Mouse (Mus musculus) neural tube, embryonic 14.5 days (tissue): ENCODE results near the gene Ttc19. TPM values are rescaled to one million over a fixed set of nuclear protein-coding genes. Genes with fewer than 3 reads are reported as not detected.

ENCODE experiments used
- ATAC-seq: fragments of 200-750 bp; cut with Nextera tagmentation; 2 replicates; pipeline ENCODE4 v1.8.0; 2017; ENCODE audit warnings: low read depth, mild to moderate bottlenecking, moderate TSS enrichment, moderate library complexity
- H3K27ac ChIP-seq: fragments of 300-500 bp; sonication (generic); 2 replicates; pipeline ENCODE4 v1.5.1; 2014; ENCODE audit warnings: low read depth, mild to moderate bottlenecking, control low read depth, low read length, moderate library complexity, mixed read lengths
- H3K27me3 ChIP-seq: fragments of 300-500 bp; sonication (generic); 2 replicates; pipeline ENCODE4 v1.6.1; 2014; ENCODE audit warnings: low read length; ENCODE audit not compliant: control insufficient read depth, insufficient read depth
- H3K36me3 ChIP-seq: fragments of 300-500 bp; sonication (generic); 2 replicates; pipeline ENCODE4 v1.6.1; 2014; ENCODE audit warnings: low read length, mixed read lengths; ENCODE audit not compliant: control insufficient read depth, insufficient read depth
- H3K4me1 ChIP-seq: fragments of 300-500 bp; sonication (generic); 2 replicates; pipeline ENCODE4 v1.6.1; 2014; ENCODE audit warnings: low read length; ENCODE audit not compliant: control insufficient read depth, insufficient read depth
- H3K4me2 ChIP-seq: fragments of 300-500 bp; sonication (generic); 2 replicates; pipeline ENCODE4 v1.6.1; 2014; ENCODE audit warnings: mild to moderate bottlenecking, low read depth, low read length, control low read depth
- H3K4me3 ChIP-seq: fragments of 300-500 bp; sonication (generic); 2 replicates; pipeline ENCODE4 v1.5.1; 2014; ENCODE audit warnings: low read depth, low read length, control low read depth, mixed read lengths
- H3K9ac ChIP-seq: fragments of 300-500 bp; sonication (generic); replicated peaks from 2 replicates; pipeline ENCODE4 v1.6.1; 2014; ENCODE audit warnings: low read depth, mild to moderate bottlenecking, control low read depth, low read length, mixed read lengths
- H3K9me3 ChIP-seq: fragments of 300-500 bp; sonication (generic); 2 replicates; pipeline ENCODE4 v1.6.1; 2016; ENCODE audit warnings: low read length; ENCODE audit not compliant: control insufficient read depth
- WGBS: fragments of 180-500 bp; shearing (Covaris S2); extraction: QIAGEN DNeasy Blood & Tissue Kit; methylation state at CpG from one replicate; pipeline ENCODE4 v1.1.7; 2014; 5-methylcytosine and 5-hydroxymethylcytosine counted together
- polyA plus RNA-seq: library from polyadenylated mRNA; unstranded; fragments of >200 nt; fragmentation: Nextera tagmentation; extraction: Ambion mirVana; gene quantifications from 2 replicates; pipeline ENCODE4 v1.2.1, GENCODE M21; 2014

The Ttc19 gene
- polyA plus RNA-seq, 1 experiment from 2014 or later = 47.8 TPM

DNA sequence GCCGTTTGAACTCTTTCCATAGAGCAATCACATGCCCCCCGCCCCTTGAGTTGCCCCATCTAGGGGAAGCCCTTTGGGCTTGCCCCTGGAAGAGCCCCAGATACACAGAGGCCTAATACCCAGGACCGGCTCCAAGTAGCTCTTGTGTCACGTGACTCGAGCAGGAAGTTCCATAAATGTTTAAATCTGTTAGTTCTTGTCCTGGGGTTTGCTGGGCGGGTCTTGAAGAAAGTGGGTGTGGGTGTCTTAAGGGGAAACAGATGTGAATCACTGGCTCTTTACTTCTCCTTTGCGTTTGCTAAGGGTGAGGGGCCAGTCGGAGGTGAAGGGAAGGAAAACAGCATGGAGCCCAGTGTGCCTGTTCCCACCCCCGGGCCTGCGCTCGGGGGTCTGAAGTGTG lies 30.2 kb upstream of the Ttc19 start:
- ATAC-seq = no peak
- Histone ChIP-seq H3K9me3 (no peaks in the 10 kb centered on the region), H3K36me3 (no peaks in the 10 kb centered on the region), H3K27me3 (peaks cover 17% of the 10 kb centered on the region; the same call in 1 of the 2 replicates), H3K4me2 (no peak overlapping the region; the same call in 1 of the 2 replicates), H3K4me1 (no peaks in the 10 kb centered on the region), H3K9ac (no peak overlapping the region), H3K4me3 (no peak overlapping the region), H3K27ac (no peak overlapping the region)
- 71% methylated on average over 11 of the region's 11 CpGs for WGBS

DNA sequence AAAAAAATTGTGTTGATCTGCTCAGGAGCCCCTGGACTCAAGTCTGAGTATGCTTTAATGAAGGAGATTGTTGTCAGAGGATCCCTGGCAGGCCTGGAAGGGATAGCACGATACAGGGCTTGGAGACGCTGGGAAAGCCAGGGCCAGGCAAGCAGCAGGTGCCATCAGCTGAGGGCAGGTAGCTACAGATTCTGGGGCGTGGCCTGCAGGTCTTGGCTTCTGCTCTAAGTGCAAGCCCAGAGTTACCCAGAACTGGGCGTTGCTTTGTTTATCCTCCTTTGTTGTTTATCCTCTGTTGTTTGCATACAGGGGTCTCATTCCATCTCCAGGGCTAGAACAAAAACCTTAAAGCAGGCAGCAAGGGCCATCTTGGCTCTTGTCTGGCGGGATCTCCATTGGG lies 27.9 kb upstream of the Ttc19 start:
- Histone ChIP-seq H3K4me1 (no peaks in the 10 kb centered on the region), H3K9me3 (no peaks in the 10 kb centered on the region), H3K27ac (no peak overlapping the region), H3K4me3 (no peak overlapping the region), H3K9ac (no peak overlapping the region), H3K27me3 (peaks cover 17% of the 10 kb centered on the region; the same call in 1 of the 2 replicates), H3K36me3 (no peaks in the 10 kb centered on the region), H3K4me2 (no peak overlapping the region)
- no peak for ATAC-seq
- 81% methylated on average over 5 of the region's 5 CpGs for WGBS

DNA sequence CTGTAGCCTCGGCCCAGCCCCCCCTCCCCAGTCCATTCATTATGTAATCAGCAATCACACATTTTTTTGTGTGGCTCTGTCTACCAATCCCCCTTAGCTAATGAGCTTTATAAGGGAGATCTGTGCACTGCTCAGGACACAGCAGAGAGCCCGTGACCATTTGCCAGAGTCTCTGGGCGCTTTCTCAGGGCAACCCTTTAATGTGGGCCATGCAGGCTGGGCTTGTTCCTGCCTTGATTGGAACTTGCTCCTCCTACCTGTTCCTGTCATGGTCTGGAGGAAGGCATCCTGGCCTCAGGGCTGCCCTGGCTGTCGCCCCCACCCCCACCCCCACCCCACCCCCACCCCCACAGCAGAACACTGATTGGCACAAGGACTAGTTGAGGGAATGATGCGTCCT lies 22.1 kb upstream of the Ttc19 start:
- H3K4me3 ChIP-seq = no peak overlapping the region
- WGBS = 65% methylated on average over 5 of the region's 5 CpGs
- no peaks in the 10 kb centered on the region for H3K36me3 ChIP-seq
- ATAC-seq = no peak
- H3K9me3 ChIP-seq = no peaks in the 10 kb centered on the region
- H3K4me1 ChIP-seq = no peaks in the 10 kb centered on the region
- H3K4me2 ChIP-seq = no peak overlapping the region
- no peak overlapping the region for H3K9ac ChIP-seq
- H3K27ac ChIP-seq = no peak overlapping the region
- H3K27me3 ChIP-seq = no peaks in the 10 kb centered on the region

DNA sequence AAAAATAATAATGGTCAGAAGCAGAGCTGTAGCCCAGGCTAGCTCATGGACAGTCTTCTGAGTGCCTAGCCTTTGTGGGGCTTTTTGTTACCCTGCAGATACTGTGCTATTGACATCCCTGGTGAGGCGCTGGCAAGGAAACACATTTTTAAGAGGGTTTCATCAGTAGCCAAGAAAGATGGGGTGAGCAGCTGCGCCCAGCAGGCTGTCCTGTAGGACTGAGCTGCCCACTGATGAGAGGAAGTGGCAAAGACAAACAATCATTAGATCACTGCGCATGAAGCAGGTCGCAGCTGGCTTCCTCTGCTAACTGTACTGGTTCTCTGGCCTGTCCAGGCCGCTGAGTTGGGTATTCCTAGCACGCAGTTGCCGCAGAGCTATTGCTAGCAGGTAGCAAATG lies 17.7 kb upstream of the Ttc19 start:
- WGBS = 68% methylated on average over 7 of the region's 7 CpGs

DNA sequence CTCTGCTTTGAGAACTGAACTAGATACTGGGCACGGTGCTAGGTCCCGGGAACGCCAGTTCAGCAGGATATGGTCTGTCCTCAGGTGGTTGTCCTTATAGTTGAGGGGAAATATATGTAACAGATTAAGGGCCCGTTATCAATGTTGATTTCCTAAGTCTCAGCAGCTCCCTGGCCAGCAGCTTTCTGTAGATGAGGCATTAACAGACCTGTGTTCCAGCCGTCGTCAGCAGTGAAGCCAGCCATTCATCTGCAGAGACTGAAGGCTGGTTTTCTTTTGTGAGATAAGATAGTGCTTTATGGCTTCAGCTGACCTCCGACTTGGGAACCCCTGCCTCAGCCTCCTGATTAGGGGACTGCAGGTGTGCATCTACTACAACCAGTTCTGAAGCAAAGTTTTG lies 17.3 kb upstream of the Ttc19 start:
- Histone ChIP-seq H3K27me3 (no peaks in the 10 kb centered on the region), H3K27ac (no peak overlapping the region), H3K4me3 (no peak overlapping the region), H3K9ac (no peak overlapping the region), H3K4me1 (no peaks in the 10 kb centered on the region), H3K4me2 (no peak overlapping the region), H3K9me3 (no peaks in the 10 kb centered on the region), H3K36me3 (no peaks in the 10 kb centered on the region)
- ATAC-seq = no peak
- 55% methylated on average over 7 of the region's 7 CpGs for WGBS

More for the DNA sequence above, 17.7 kb upstream of the Ttc19 start:
- Histone ChIP-seq H3K9me3 (no peaks in the 10 kb centered on the region), H3K27ac (no peak overlapping the region), H3K4me2 (no peak overlapping the region), H3K4me1 (no peaks in the 10 kb centered on the region), H3K27me3 (no peaks in the 10 kb centered on the region), H3K4me3 (no peak overlapping the region), H3K9ac (no peak overlapping the region), H3K36me3 (no peaks in the 10 kb centered on the region)
- no peak for ATAC-seq

DNA sequence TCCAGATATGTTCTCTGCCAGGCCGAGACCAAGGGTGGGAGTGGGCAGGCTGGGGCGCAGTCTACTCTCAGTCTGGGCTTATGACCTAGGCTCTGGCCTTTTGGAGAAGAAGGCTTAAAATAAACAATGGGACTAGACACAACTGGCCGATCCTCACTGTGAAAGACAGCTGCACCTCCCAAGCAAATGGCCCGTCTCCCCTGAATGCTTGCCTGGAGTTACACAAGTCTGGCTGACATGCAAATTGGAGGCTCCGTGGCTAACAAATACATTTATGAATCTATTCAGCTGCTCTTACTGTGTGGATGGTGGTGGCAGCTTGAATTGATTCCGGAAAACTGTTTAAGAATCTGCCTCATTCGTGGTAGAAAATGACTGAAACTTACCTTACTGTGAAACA lies 15.6 kb upstream of the Ttc19 start:
- no peaks in the 10 kb centered on the region for H3K36me3 ChIP-seq
- no peak for ATAC-seq
- no peaks in the 10 kb centered on the region for H3K9me3 ChIP-seq
- WGBS = 53% methylated on average over 7 of the region's 7 CpGs
- no peak overlapping the region for H3K4me2 ChIP-seq
- no peaks in the 10 kb centered on the region for H3K27me3 ChIP-seq
- no peak overlapping the region for H3K9ac ChIP-seq
- no peak overlapping the region for H3K4me3 ChIP-seq
- no peaks in the 10 kb centered on the region for H3K4me1 ChIP-seq
- H3K27ac ChIP-seq = no peak overlapping the region

DNA sequence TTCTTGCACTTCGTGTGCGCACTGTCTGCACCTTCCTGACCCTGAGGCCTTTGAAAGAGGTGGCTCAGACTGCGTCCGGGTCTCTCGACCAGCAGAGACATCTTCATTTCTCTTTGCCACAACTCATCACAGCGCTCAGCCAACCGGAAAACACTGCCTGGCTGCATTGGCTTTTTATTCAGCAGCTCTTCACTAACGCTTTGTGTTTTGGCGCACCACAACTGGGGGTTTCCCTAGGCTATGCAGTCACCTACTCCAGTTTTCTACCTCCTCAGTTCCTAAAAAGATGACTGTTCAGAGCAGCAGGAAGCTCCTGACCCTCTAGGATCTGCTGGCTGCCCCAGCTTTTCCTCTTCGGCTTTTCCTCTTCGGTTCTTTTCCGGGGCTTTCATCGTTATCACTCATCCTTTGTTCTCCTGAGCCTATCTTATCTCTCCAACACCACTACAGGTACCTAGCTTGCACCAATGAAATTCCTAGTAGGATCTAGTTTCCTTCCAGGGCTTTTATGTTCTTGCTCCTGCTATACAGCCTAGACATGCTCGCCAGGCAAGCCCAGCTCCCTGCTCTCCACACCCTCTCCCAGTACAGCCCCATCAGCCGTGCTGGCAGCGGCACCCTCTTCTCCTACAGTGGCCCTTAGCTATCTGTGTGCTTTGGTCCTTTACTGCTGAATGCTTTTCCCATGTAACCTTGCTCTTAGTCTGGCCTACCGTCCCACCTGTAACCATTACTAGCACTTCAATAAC lies 14.6 kb upstream of the Ttc19 start:
- H3K27ac ChIP-seq = 0 out of 2 replicates have a peak overlapping the region, but pooled peaks have one; percentile 10
- no peak overlapping the region for H3K4me2 ChIP-seq
- ATAC-seq = no peak

DNA sequence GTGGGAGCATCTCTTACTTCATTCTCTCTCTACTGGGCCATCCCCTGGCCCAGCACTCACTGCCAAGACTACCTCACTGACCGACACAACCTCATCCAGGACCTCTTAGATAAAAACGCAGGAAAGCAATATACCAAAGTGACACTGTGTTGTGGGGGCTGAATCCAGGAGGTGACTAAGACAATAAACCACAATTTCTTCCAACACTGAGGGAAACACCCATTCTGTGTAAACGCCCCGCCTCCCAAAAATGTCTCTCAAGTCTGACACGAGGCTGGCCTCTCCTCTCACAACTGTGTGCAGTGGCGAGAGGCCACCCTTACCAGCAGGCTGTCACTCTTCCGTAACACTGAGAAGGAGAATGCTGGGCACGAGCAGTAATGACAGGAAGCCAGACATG lies 12.9 kb upstream of the Ttc19 start:
- H3K36me3 ChIP-seq = no peaks in the 10 kb centered on the region
- no peak for ATAC-seq
- H3K4me2 ChIP-seq = no peak overlapping the region
- H3K4me1 ChIP-seq = no peaks in the 10 kb centered on the region
- WGBS = 88% methylated on average over 8 of the region's 8 CpGs
- no peak overlapping the region for H3K27ac ChIP-seq
- no peak overlapping the region for H3K9ac ChIP-seq
- H3K27me3 ChIP-seq = no peaks in the 10 kb centered on the region
- no peak overlapping the region for H3K4me3 ChIP-seq
- no peaks in the 10 kb centered on the region for H3K9me3 ChIP-seq

More for the DNA sequence above, 14.6 kb upstream of the Ttc19 start:
- no peak overlapping the region for H3K4me3 ChIP-seq
- 55% methylated on average over 17 of the region's 17 CpGs for WGBS
- H3K27me3 ChIP-seq = no peaks in the 10 kb centered on the region
- H3K4me1 ChIP-seq = no peaks in the 10 kb centered on the region
- no peaks in the 10 kb centered on the region for H3K9me3 ChIP-seq
- H3K9ac ChIP-seq = no peak overlapping the region
- no peaks in the 10 kb centered on the region for H3K36me3 ChIP-seq

DNA sequence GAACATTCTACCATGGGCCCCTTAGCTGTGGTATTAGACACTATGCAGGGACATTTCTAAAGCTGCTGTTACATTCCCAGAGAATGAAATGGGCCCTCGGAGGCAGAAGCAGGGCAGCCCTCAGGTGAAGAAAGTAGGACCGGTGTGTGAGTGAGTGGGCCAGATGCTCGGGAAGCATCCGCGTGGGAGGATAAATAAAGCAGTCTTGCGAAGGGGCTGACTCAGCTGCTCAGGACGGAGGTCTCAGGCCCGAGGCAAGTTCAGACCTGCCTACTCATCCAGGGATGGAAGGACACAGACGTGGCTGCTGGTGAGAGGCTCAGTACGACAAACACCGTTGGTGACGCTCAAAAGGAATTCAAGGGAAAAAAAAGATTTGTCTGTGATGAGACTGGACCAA lies 12.2 kb upstream of the Ttc19 start:
- WGBS = 83% methylated on average over 12 of the region's 12 CpGs
- no peaks in the 10 kb centered on the region for H3K27me3 ChIP-seq
- no peak for ATAC-seq

More for the DNA sequence above, 12.2 kb upstream of the Ttc19 start:
- Histone ChIP-seq H3K4me3 (no peak overlapping the region), H3K9me3 (no peaks in the 10 kb centered on the region), H3K36me3 (no peaks in the 10 kb centered on the region), H3K27ac (no peak overlapping the region), H3K9ac (no peak overlapping the region), H3K4me2 (no peak overlapping the region), H3K4me1 (no peaks in the 10 kb centered on the region)
